Mouse (Mus musculus): ENCODE measurements around the gene Zyx. TPM values are rescaled to one million over a fixed set of nuclear protein-coding genes. Genes with fewer than 3 reads are reported as not detected.

Gene Zyx
- polyA plus RNA-seq, 1 experiment from 2014 or later: 61.3 TPM

DNA sequence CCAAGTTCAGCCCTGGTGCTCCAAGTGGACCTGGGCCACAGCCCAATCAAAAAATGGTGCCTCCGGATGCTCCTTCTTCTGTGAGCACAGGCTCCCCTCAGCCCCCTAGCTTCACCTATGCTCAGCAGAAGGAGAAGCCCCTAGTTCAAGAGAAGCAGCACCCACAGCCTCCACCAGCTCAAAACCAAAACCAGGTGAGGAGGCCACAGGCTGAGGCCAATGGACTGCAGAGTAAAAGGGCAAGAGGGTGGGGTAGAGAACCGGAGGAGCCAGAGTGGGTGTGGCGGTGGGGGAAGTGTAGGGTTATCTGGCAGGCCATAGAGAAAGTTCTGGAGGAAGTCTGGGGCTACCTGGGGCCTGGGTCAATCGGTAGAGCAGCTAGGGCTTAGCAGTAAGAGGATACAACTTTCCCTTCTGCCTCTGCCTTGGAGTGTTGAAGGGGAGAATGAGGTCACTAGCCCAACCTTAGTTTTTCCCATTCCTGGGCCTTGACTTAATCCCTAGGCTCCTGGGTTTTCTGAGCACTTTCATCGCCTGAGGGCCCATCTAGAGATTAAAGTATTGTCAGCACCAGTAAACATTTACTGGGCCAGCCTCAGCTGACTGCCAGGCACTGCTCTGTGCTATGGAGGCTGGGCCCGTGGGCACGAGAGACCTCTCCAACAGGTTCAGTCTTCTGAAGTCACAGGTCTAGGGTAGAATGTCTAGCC, 2.5 kb downstream of the Zyx start:
- H3K4me1 ChIP-seq (ENCODE audit: control insufficient read depth, insufficient read depth, low read length): peaks cover 4% of the 10 kb centered on the region
- DNase-seq (ENCODE audit: low spot score) (no peak), ATAC-seq (replicated peaks; ENCODE audit: insufficient number of reproducible peaks, low FRiP score, low TSS enrichment, low read depth) (no peak)
- no peak overlapping the region for H3K27ac ChIP-seq (replicated peaks; ENCODE audit: low read depth, low read length)
- no peaks in the 10 kb centered on the region for H3K9me3 ChIP-seq (replicated peaks; ENCODE audit: control insufficient read depth, low read length)
- H3K36me3 ChIP-seq (replicated peaks; ENCODE audit: control insufficient read depth, insufficient read depth, low read depth, low read length): no peaks in the 10 kb centered on the region; the same call in 1 of the 2 replicates
- no peaks in the 10 kb centered on the region for H3K27me3 ChIP-seq (ENCODE audit: control insufficient read depth, insufficient read depth, low read length)
- no peak overlapping the region for H3K9ac ChIP-seq (replicated peaks; ENCODE audit: low read length)
- WGBS: 88% methylated on average over 7 of the region's 7 CpGs
- no peak overlapping the region for H3K4me3 ChIP-seq (ENCODE audit: low read depth, low read length)
- no peak overlapping the region; the same call in 1 of the 2 replicates for H3K4me2 ChIP-seq (ENCODE audit: low read depth, low read length)

GRCm38 (mm10) chr6:42352486-42352846, 3.0 kb downstream of the Zyx start:
- H3K27me3 ChIP-seq (ENCODE audit: control insufficient read depth, insufficient read depth, low read length): no peaks in the 10 kb centered on the region
- 90% methylated on average over 1 of the region's 1 CpGs for WGBS
- peaks cover 2% of the 10 kb centered on the region; the same call in 1 of the 2 replicates for H3K36me3 ChIP-seq (replicated peaks; ENCODE audit: control insufficient read depth, insufficient read depth, low read depth, low read length)
- H3K9me3 ChIP-seq (replicated peaks; ENCODE audit: control insufficient read depth, low read length): no peaks in the 10 kb centered on the region
- H3K27ac ChIP-seq (replicated peaks; ENCODE audit: low read depth, low read length): no peak overlapping the region
- H3K4me2 ChIP-seq (ENCODE audit: low read depth, low read length): no peak overlapping the region
- ATAC-seq (replicated peaks; ENCODE audit: insufficient number of reproducible peaks, low FRiP score, low TSS enrichment, low read depth): no peak
- peaks cover 4% of the 10 kb centered on the region for H3K4me1 ChIP-seq (ENCODE audit: control insufficient read depth, insufficient read depth, low read length)
- DNase-seq (ENCODE audit: low spot score): no peak
- no peak overlapping the region for H3K4me3 ChIP-seq (ENCODE audit: low read depth, low read length)
- no peak overlapping the region for H3K9ac ChIP-seq (replicated peaks; ENCODE audit: low read length)

- no peak overlapping the region for H3K27ac ChIP-seq (replicated peaks; ENCODE audit: low read depth, low read length)
- H3K4me2 ChIP-seq (ENCODE audit: low read depth, low read length): no peak overlapping the region
- no peaks in the 10 kb centered on the region for H3K9me3 ChIP-seq (replicated peaks; ENCODE audit: control insufficient read depth, low read length)
- ATAC-seq (replicated peaks; ENCODE audit: insufficient number of reproducible peaks, low FRiP score, low TSS enrichment, low read depth) (no peak), DNase-seq (ENCODE audit: low spot score) (no peak)
- H3K9ac ChIP-seq (replicated peaks; ENCODE audit: low read length): no peak overlapping the region
- H3K4me1 ChIP-seq (ENCODE audit: control insufficient read depth, insufficient read depth, low read length): peaks cover 4% of the 10 kb centered on the region
- peaks cover 4% of the 10 kb centered on the region; the same call in 1 of the 2 replicates for H3K36me3 ChIP-seq (replicated peaks; ENCODE audit: control insufficient read depth, insufficient read depth, low read depth, low read length)
- WGBS: 81% methylated on average over 8 of the region's 8 CpGs
- no peak overlapping the region for H3K4me3 ChIP-seq (ENCODE audit: low read depth, low read length)
- H3K27me3 ChIP-seq (ENCODE audit: control insufficient read depth, insufficient read depth, low read length): no peaks in the 10 kb centered on the region
These were observed 3.8 kb downstream of the Zyx start for GRCm38 (mm10) chr6:42353180-42353579.

DNA sequence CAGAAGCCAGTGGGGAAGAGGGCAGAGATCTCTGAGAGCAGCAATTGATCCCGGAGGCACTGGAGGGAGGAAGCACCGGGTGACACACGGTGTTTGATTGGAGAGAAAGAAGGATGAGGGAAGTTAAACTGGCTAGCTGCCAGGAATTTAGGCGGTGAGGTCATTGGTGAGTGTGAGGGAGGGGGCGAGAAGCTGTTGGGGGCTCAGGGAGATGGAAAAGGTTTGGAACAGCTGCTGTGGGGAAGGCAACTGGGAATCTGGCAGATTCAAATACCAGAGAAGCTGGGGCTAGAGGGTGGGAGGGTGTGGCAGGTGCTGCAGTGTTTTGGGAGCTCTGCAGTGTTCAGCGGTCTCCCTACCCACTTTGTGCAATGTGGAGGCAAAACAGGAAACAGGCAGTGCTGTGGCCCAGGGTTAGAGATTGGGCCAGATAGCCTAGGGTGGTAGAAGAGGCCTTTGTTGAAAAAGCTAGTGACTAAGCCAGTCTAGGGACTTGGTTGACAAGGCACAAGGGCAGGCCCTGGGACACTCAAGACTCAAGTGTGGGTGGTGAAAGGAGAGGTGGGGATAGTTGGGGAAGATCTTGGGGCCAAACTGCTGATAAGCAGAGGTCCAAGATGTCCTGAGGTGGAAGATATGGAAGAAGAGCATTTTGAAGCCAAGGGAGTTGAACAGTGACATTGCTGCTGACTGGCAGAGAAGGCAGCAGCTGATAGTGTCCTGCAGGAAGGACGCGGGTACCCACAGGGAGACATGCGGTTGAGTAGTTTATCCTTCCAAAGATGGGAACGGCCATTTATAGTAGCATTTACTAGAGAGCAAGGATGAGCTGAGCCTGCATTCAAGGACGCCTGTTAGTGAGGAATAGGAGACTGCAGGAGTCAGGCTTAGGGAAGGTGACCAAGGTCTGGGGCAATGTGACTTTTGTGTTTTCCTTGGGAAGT, 4.9 kb downstream of the Zyx start:
- Histone ChIP-seq H3K27me3 (ENCODE audit: control insufficient read depth, insufficient read depth, low read length) (no peaks in the 10 kb centered on the region), H3K9me3 (replicated peaks; ENCODE audit: control insufficient read depth, low read length) (no peaks in the 10 kb centered on the region), H3K27ac (replicated peaks; ENCODE audit: low read depth, low read length) (no peak overlapping the region), H3K36me3 (replicated peaks; ENCODE audit: control insufficient read depth, insufficient read depth, low read depth, low read length) (peaks cover 6% of the 10 kb centered on the region; the same call in 1 of the 2 replicates), H3K4me1 (ENCODE audit: control insufficient read depth, insufficient read depth, low read length) (peaks cover 4% of the 10 kb centered on the region), H3K4me2 (ENCODE audit: low read depth, low read length) (no peak overlapping the region), H3K4me3 (ENCODE audit: low read depth, low read length) (no peak overlapping the region), H3K9ac (replicated peaks; ENCODE audit: low read length) (no peak overlapping the region)
- ATAC-seq (replicated peaks; ENCODE audit: insufficient number of reproducible peaks, low FRiP score, low TSS enrichment, low read depth): no peak
- DNase-seq (ENCODE audit: low spot score): no peak
- 71% methylated on average over 11 of the region's 11 CpGs for WGBS

DNA sequence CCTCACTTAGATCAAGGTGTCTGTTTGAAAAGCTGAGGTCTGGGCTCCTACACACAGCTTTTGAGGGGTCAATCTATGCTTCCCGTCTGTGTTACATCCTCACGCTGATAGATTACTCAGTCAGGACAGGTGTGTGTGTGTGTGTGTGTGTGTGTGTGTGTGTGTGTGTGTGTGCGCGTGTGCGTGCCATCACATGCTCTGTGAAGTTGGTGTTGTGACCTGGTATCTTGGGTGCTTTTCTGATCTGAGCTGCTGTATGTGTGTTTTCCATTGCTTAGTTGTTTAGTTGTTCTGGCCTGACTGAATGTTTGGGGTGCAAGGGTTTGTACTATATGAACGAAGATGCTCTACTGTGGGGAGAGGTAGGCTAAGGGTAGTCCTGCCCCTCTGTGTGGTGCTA, 5.9 kb downstream of the Zyx start:
- DNase-seq (ENCODE audit: low spot score) (no peak), ATAC-seq (replicated peaks; ENCODE audit: insufficient number of reproducible peaks, low FRiP score, low TSS enrichment, low read depth) (no peak)
- peaks cover 4% of the 10 kb centered on the region for H3K4me1 ChIP-seq (ENCODE audit: control insufficient read depth, insufficient read depth, low read length)
- H3K9ac ChIP-seq (replicated peaks; ENCODE audit: low read length): no peak overlapping the region
- peaks cover 6% of the 10 kb centered on the region; the same call in 1 of the 2 replicates for H3K36me3 ChIP-seq (replicated peaks; ENCODE audit: control insufficient read depth, insufficient read depth, low read depth, low read length)
- no peak overlapping the region for H3K4me3 ChIP-seq (ENCODE audit: low read depth, low read length)
- no peak overlapping the region for H3K4me2 ChIP-seq (ENCODE audit: low read depth, low read length)
- no peaks in the 10 kb centered on the region for H3K27me3 ChIP-seq (ENCODE audit: control insufficient read depth, insufficient read depth, low read length)
- no peaks in the 10 kb centered on the region for H3K9me3 ChIP-seq (replicated peaks; ENCODE audit: control insufficient read depth, low read length)
- WGBS: 95% methylated on average over 6 of the region's 6 CpGs
- H3K27ac ChIP-seq (replicated peaks; ENCODE audit: low read depth, low read length): no peak overlapping the region

DNA sequence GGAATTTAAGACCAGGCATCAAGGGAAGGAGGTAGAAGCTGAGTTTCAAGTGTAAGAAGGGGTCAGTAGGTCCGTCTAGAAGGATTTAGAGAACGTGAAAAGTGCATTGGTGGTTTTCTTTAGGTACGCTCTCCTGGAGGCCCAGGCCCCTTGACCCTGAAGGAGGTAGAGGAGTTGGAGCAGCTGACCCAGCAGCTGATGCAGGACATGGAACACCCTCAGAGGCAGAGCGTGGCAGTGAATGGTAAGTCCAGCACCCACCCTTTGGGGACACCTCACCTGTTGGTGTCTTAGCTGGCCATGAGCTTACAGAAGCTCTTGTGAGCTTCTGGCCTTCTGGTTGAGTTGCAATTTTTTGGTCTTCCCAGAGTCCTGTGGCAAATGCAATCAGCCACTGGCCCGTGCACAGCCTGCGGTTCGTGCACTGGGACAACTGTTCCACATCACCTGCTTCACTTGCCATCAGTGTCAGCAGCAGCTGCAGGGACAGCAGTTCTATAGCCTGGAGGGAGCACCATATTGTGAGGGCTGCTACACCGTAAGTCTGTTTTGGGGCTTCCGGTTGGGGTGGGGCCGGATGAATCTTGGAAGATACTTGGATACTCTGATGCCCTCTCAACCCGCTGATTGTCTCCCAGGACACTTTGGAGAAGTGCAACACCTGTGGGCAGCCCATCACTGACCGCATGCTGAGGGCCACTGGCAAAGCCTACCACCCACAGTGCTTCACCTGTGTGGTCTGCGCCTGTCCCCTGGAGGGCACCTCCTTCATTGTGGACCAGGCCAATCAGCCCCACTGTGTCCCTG, 6.6 kb downstream of the Zyx start:
- Histone ChIP-seq H3K36me3 (replicated peaks; ENCODE audit: control insufficient read depth, insufficient read depth, low read depth, low read length) (peaks cover 6% of the 10 kb centered on the region; the same call in 1 of the 2 replicates), H3K4me1 (ENCODE audit: control insufficient read depth, insufficient read depth, low read length) (peaks cover 3% of the 10 kb centered on the region), H3K4me2 (ENCODE audit: low read depth, low read length) (no peak overlapping the region), H3K27me3 (ENCODE audit: control insufficient read depth, insufficient read depth, low read length) (no peaks in the 10 kb centered on the region), H3K27ac (replicated peaks; ENCODE audit: low read depth, low read length) (no peak overlapping the region), H3K4me3 (ENCODE audit: low read depth, low read length) (no peak overlapping the region), H3K9me3 (replicated peaks; ENCODE audit: control insufficient read depth, low read length) (no peaks in the 10 kb centered on the region), H3K9ac (replicated peaks; ENCODE audit: low read length) (no peak overlapping the region)
- DNase-seq (ENCODE audit: low spot score) (no peak), ATAC-seq (replicated peaks; ENCODE audit: insufficient number of reproducible peaks, low FRiP score, low TSS enrichment, low read depth) (no peak)
- WGBS: 93% methylated on average over 13 of the region's 13 CpGs

DNA sequence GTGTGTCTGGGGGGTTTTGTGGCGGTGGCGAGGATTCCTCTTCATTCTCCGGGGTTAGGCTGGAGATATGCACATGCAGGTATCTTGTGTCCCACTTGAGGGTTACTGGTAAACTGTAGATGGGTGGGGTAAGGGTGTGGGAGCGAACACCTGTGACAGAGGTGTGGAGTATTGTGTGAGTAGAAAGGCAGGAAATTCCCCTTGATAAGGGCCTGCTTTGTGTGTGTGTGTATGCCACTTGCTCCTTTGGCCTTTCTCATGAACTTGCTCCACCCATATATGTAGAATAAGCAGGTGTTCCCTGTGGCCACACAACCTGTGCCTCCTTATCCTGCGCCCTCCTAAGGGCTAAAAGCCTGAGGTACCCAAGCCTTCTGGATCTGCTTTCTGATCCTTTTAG, 7.5 kb downstream of the Zyx start:
- DNase-seq (ENCODE audit: low spot score): no peak
- ATAC-seq (replicated peaks; ENCODE audit: insufficient number of reproducible peaks, low FRiP score, low TSS enrichment, low read depth): no peak
- Histone ChIP-seq H3K9me3 (replicated peaks; ENCODE audit: control insufficient read depth, low read length) (no peaks in the 10 kb centered on the region), H3K4me3 (ENCODE audit: low read depth, low read length) (no peak overlapping the region), H3K27me3 (ENCODE audit: control insufficient read depth, insufficient read depth, low read length) (no peaks in the 10 kb centered on the region), H3K36me3 (replicated peaks; ENCODE audit: control insufficient read depth, insufficient read depth, low read depth, low read length) (peaks cover 6% of the 10 kb centered on the region; the same call in 1 of the 2 replicates), H3K4me1 (ENCODE audit: control insufficient read depth, insufficient read depth, low read length) (no peaks in the 10 kb centered on the region), H3K4me2 (ENCODE audit: low read depth, low read length) (no peak overlapping the region), H3K27ac (replicated peaks; ENCODE audit: low read depth, low read length) (no peak overlapping the region), H3K9ac (replicated peaks; ENCODE audit: low read length) (no peak overlapping the region)
- 97% methylated on average over 5 of the region's 5 CpGs for WGBS

Data from embryonic facial prominence, embryonic 11.5 days (tissue).